Mouse (Mus musculus) fat pad, adult 2 months (tissue): ENCODE data around the gene Ppm1g.

Experiments
- DNase-seq: peaks from one replicate; pipeline ENCODE4 v3.0.0-alpha.2; 2011; ENCODE audit warnings: low read depth, low spot score; ENCODE audit errors: extremely low read depth

Gene Ppm1g

DNA sequence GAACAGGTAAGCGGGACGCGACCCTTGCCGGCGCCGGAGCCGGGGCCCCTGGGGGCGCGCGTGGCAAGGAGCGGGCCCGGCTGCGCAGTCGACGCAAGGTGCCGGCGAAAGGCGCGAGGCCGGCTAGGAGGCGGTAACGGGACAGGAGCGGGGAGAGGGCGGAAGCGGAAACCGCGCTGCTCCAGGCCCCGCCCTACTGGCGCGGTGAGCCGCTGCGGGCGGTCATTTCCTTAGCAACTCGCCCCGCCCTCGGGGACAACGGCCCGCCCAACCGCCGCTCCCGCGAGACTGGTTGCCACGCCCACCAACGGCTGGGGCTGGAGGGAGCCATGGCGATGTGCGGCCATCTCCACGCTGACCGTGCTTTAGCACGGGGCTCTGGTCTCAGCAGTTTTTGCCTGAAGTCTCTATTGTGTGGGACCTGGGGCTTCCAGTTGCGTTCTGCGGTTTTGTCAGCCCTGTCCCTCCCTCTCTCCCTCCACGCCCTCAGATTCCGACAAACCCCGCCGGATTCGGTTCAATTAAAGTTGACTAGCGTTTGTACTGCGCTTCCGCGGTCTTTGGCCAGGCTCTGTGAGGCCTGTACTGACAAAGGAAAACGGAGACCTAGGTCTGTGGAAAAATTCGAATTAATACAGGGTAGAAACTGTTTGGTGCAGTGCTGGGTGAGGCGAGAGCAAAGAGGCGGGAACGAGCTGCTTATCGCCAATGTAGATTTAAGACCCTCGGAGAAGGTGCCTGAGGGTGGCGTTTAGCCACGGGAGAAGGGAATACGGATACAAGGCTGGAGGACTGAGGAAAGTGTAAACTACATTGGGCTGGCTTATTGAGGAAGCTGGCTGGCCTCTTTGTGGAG, at the start of gene Ppm1g:
TSS of gene Ppm1g (minus strand) at position 240 of the 856 bp plus-strand sequence.
- no peak for DNase-seq

- no peak for DNase-seq
These were observed 47.2 kb upstream of the Ppm1g start for GRCm38 (mm10) chr5:31267686-31268085.

DNA sequence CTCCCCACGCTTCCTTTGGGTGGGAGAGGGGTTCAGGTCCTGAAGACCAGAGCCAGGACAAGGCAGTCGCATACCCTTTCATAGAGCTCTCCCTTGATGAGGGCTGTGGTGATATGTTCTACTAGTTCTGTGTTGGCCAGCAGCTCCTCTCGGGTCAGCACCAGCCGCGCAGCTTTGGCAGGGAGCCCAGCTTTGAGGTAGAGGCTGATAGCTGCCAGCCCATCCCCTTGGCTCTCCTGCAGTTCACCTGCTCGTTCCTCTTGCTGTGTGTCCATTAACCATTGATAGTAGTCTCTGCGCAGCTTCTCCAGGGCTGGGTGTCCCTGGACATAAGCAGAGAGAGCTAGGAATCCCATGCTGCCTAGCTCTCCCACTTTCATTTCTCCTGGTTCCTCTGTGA, 45.6 kb upstream of the Ppm1g start:
- no peak for DNase-seq

GRCm38 (mm10) chr5:31257616-31258015, 37.1 kb upstream of the Ppm1g start:
- no peak for DNase-seq

DNA sequence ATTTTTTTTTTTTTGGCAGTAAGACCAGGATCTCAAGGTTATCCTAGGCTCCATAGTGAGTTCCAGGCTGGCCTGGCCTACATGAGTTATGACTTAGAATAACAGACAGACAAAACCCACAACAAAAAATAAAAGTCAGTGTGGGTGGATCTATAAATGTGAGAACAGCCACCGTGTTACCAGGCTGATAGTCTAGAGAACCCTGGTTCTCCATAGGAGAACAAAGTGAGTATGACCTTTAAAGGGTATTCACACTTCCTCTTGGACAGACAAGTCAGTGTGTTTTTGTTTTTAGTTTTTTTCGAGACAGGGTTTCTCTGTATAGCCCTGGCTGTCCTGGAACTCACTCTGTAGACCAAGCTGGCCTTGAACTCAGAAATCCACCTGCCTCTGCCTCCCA, 35.5 kb upstream of the Ppm1g start:
- DNase-seq = no peak

DNA sequence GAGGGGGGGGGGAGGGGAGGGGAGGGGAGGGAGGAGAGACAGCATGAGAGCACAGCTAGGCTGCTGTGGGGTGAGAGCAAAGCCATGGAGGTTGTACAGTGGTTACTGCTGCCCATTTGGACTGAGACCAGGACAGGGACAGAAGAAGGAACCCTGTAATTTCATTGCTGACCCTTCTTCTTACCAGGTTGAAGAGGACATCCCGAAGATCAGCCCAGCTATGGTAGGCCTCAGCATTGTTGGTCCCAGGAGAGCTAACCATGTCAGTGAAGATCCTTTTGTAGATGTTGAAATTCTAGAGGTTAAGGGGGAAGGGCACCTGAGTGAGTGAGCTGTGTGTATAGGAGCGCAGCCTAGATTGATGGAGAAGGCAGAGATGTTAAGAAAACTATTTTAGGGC, 34.9 kb upstream of the Ppm1g start:
- no peak for DNase-seq

DNA sequence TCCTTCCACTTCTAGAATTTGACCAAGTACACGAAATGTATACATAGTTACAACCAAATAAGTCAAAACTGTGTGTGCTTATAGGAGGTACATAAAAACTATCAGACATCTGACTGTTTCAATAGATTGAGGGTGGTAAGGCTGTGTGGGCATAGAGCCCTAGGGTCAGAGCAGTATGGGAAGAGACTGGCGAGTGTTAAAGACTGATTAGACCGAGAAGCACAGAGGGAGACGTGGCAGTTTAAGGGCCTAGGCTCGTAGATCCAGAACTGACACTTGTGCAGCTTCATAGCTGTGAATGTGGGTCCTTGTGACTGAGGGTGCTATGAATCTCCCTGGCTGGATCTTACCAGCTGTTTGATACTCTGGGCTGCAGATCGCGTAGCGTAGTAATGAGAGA, 34.4 kb upstream of the Ppm1g start:
- DNase-seq = no peak

DNA sequence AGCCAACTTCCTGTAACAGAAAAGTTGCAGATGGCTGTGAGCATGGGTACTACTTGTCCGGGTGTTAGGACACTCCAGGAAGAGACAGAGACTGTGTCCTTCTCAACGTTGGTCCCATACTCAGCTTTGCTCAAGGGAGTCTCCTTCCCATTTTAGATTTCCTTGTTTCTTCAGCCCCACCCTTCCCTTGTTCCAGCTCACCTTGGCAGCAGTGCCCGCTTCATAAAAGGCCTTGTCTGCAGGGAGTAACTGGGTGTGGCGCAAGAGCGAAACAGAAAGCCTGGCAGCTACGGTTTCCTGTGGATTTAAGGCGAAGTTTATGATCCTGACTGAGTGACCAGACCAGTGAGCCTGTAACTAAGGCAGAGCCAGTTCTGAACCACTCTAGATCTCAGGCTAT, 34.0 kb upstream of the Ppm1g start:
- DNase-seq = peak; percentile 70

DNA sequence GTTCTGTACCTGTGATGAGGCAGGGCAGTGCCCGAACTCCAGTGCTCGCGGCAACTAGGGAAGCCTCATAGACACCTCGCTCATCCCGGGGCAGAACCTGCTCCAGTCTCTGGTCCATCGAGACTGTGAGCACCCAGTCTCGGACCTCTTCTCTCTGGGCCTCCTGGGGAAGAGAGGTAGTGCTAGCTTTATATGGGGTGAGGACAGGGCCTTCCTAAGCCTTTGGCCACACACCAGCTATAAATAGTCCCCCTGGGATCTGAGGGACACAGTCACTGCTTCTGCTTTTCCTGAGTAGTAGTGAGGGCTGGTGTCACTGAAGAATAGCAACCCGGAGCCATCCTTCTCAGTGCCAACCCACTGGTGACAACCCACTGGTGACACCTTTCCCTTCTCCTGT, 33.3 kb upstream of the Ppm1g start:
- DNase-seq = no peak

- DNase-seq = no peak
These were observed 32.5 kb upstream of the Ppm1g start for GRCm38 (mm10) chr5:31252795-31253545.

- DNase-seq = no peak
These were observed 31.7 kb upstream of the Ppm1g start for GRCm38 (mm10) chr5:31252151-31252550.

DNA sequence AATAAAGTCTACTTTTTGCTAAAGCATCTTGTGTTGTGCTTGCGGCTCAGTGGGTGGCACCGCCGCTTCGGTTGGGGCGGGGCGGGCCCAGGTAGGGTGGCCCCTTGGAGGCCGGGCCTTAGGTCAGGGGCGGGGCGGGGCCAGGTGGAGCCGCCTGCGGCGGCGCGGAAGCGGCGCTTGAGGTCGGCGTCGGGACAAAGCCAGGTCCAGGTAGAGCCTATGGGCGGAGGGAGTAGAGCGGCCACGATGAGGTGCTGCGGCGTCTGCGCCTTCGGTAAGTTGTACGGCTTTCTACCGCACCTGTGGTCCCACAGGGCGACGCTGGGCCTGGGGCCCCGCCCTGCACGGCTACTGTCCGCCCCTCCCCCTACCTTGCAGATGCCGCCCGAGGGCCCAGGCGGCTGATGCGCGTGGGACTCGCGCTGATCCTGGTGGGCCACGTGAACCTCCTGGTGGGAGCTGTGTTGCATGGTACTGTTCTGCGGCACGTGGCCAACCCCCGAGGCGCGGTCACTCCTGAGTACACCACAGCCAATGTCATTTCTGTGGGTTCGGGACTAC, 31.1 kb upstream of the Ppm1g start, which contains the start of gene Krtcap3:
TSS of gene Krtcap3 (plus strand) at position 151 of the 561 bp plus-strand sequence.
- DNase-seq = no peak

DNA sequence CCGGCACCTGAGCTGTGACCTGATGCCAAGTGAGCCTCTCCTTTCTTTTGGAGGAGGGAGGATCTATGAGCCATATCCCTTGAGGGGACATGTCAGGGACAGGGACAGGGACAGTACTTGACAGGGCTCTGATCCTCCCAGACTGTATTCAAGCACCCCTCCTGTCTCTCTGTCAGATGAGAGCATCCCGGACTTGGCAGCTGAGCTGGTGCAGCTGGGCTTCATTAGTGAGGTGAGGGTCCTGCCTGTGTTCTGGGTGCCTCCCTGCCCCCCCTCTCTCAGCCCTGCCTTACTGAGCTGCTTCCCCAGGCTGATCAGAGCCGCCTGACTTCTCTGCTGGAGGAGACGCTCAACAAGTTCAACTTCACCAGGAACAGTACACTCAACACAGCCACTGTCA, 30.2 kb upstream of the Ppm1g start:
- DNase-seq = no peak

GRCm38 (mm10) chr5:31242191-31242590, 21.7 kb upstream of the Ppm1g start:
- DNase-seq = no peak

GRCm38 (mm10) chr5:31241522-31242034, 21.1 kb upstream of the Ppm1g start:
- no peak for DNase-seq

DNA sequence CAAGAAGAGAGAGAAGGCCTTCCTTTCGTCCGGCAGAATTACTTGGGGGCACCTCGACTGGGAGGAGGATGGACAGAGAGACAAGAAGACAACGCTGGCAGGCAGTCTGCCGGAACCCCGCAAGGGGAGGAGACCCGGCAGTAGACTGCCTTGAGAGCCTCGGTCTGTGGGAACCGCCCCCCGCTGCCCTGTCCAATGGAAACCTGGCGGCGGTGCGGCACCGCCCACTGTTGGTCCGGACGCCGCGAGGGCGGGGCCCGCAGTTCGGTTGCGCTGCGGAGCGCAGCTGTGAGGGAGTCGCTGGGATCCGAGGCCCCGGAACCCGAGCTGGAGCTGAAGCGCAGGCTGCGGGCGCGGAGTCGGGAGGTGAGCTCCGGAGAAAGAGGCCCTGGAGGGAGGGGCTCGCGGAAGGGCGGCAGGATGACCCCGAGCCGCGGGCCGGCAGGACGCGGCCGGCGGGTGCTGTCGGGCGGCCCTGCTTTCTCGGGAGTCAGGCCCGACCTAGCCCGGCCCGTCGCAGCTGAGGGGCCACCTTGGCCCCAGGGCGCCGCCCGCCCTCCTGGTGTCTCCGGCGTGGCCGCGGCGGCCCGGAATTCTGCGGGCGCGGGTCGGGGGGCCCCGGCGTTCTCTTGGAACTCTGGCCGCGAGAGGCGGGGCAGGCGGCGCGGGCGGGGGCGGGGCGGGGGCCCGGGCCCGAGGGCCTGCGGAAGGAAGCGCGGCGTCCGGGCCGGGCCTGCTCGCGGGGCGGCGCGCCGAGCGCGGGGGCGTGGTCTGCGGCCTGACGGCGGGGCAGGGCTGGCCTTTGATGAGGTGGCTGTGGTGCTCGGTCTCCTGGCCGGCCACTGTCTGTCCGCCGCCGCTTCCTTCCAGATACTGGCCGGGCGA, 20.4 kb upstream of the Ppm1g start, which contains the start of the genes Nrbp1 and Gm9970:
TSS of gene Nrbp1 (plus strand) at position 228 of the 885 bp plus-strand sequence.
TSS of gene Gm9970 (minus strand) at position 596 of the 885 bp plus-strand sequence.
- DNase-seq = no peak

- DNase-seq = no peak
These were observed 6.2 kb upstream of the Ppm1g start for GRCm38 (mm10) chr5:31226641-31227040.

- DNase-seq = no peak
These were observed 2.2 kb upstream of the Ppm1g start for GRCm38 (mm10) chr5:31222696-31223095.

- DNase-seq = no peak
These were observed 938 bp upstream of the Ppm1g start for GRCm38 (mm10) chr5:31221304-31221945.

DNA sequence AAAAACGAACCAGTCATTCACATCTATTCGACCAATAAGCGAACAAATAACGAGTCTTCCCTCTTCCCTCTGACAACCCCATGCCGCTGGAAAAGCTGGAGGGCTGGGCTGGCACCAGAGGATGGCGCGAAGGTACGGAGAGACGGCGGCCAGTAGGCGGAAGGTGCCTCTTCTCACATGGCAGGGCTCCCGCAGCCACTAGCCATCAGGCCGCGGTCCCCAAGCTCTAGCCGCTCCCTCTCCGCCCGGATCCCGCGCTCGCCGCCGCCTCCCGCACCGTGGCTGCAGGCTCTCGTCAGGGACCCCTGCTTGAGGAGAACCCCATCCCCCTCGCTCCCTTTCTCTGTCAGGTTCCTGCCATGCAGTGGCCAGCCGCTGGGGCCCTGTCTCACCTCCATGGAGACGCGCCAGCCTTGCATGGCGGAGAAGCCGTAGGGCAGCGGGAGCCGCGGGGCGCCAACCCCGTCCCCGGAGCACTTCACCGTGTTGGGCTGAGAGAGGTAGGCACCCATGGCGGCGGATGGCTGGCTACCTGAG, 508 bp downstream of the Ppm1g start:
- DNase-seq = no peak
